ENCODE assay signal across 7 mouse cellular contexts in genomic region chr7:105761813-105762484, GRCm38 (mm10). TPM values are rescaled to one million over a fixed set of nuclear protein-coding genes. Genes with fewer than 3 reads are reported as not detected.
DNase-seq lines count a peak whose midpoint lies in the region; ATAC-seq lines count a peak whose summit lies in the region.

No protein-coding gene starts in this region.

- DNase-seq in hindbrain, embryonic 10.5 days (ENCODE audit: low spot score), result peak; percentile 24
- DNase-seq in R1 (ENCODE audit: low read depth, low spot score), result peak; percentile 63
- peak; percentile 65 for DNase-seq in forebrain, embryonic 11.5 days (ENCODE audit: low spot score)
- no peak for DNase-seq in T-cell, adult 2 months (ENCODE audit: low spot score)

- H3K4me2 ChIP-seq in hindbrain, embryonic 16.5 days (ENCODE audit: low read length), result no peak overlapping the region
- 0 out of 2 replicates have a peak overlapping the region, but pooled peaks have one; percentile 11 for H3K4me2 ChIP-seq in forebrain, embryonic 11.5 days (ENCODE audit: low read depth, low read length, severe bottlenecking)
- 0 out of 2 replicates have a peak overlapping the region, but pooled peaks have one; percentile 3 for H3K4me2 ChIP-seq in midbrain, embryonic 12.5 days (replicated peaks)

- no peak overlapping the region for H3K27ac ChIP-seq in hindbrain, embryonic 10.5 days
- no peak overlapping the region; the same call in 1 of the 2 replicates for H3K27ac ChIP-seq in hindbrain, embryonic 16.5 days (ENCODE audit: low read depth, low read length)
- H3K27ac ChIP-seq in forebrain, embryonic 11.5 days (ENCODE audit: low read depth, low read length), result no peak overlapping the region
- no peak overlapping the region for H3K27ac ChIP-seq in midbrain, embryonic 12.5 days (replicated peaks)

- H3K9ac ChIP-seq in hindbrain, embryonic 16.5 days (ENCODE audit: low read depth, low read length), result no peak overlapping the region
- no peak overlapping the region for H3K9ac ChIP-seq in forebrain, embryonic 11.5 days (ENCODE audit: low read length)
- H3K9ac ChIP-seq in midbrain, embryonic 12.5 days (replicated peaks), result no peak overlapping the region

- peaks cover 51% of the 10 kb centered on the region for H3K27me3 ChIP-seq in hindbrain, embryonic 10.5 days (ENCODE audit: insufficient read depth, poor library complexity, severe bottlenecking)
- H3K27me3 ChIP-seq in hindbrain, embryonic 16.5 days (replicated peaks; ENCODE audit: control insufficient read depth, insufficient read depth, low read length), result no peaks in the 10 kb centered on the region
- H3K27me3 ChIP-seq in forebrain, embryonic 11.5 days (ENCODE audit: control insufficient read depth, insufficient read depth, low read length), result peaks cover 24% of the 10 kb centered on the region
- peaks cover 45% of the 10 kb centered on the region for H3K27me3 ChIP-seq in midbrain, embryonic 12.5 days

- peaks cover 21% of the 10 kb centered on the region for H3K4me1 ChIP-seq in hindbrain, embryonic 10.5 days (replicated peaks)
- no peaks in the 10 kb centered on the region; the same call in 1 of the 2 replicates for H3K4me1 ChIP-seq in hindbrain, embryonic 16.5 days (ENCODE audit: control insufficient read depth, insufficient read depth, low read depth, low read length)
- no peaks in the 10 kb centered on the region; the same call in 1 of the 2 replicates for H3K4me1 ChIP-seq in forebrain, embryonic 11.5 days (replicated peaks; ENCODE audit: control insufficient read depth, insufficient read depth, low read length)
- no peaks in the 10 kb centered on the region for H3K4me1 ChIP-seq in midbrain, embryonic 12.5 days

- no peak for ATAC-seq in hindbrain, embryonic 16.5 days
- ATAC-seq in forebrain, embryonic 11.5 days (replicated peaks; ENCODE audit: low FRiP score), result peak; percentile 19; the same call in 1 of the 2 replicates
- peak; percentile 4; the same call in 1 of the 2 replicates for ATAC-seq in midbrain, embryonic 12.5 days (ENCODE audit: low FRiP score, low read depth)
- ATAC-seq in inflammation-experienced regulatory T-cells, adult 6 months, result no peak

- H3K36me3 ChIP-seq in hindbrain, embryonic 10.5 days, result peaks cover 99% of the 10 kb centered on the region
- H3K36me3 ChIP-seq in hindbrain, embryonic 16.5 days (ENCODE audit: control insufficient read depth, insufficient read depth, low read length), result peaks cover 74% of the 10 kb centered on the region
- peaks cover 16% of the 10 kb centered on the region for H3K36me3 ChIP-seq in forebrain, embryonic 11.5 days (ENCODE audit: control insufficient read depth, insufficient read depth, low read length)
- peaks cover 94% of the 10 kb centered on the region for H3K36me3 ChIP-seq in midbrain, embryonic 12.5 days

- H3K9me3 ChIP-seq in hindbrain, embryonic 10.5 days, result no peaks in the 10 kb centered on the region
- no peaks in the 10 kb centered on the region for H3K9me3 ChIP-seq in hindbrain, embryonic 16.5 days (ENCODE audit: control insufficient read depth, low read length)
- no peaks in the 10 kb centered on the region for H3K9me3 ChIP-seq in forebrain, embryonic 11.5 days (ENCODE audit: control insufficient read depth, low read length)
- no peaks in the 10 kb centered on the region for H3K9me3 ChIP-seq in midbrain, embryonic 12.5 days

- H3K4me3 ChIP-seq in hindbrain, embryonic 10.5 days, result peak overlapping the region; percentile 39
- no peak overlapping the region for H3K4me3 ChIP-seq in hindbrain, embryonic 16.5 days (ENCODE audit: low read length)
- no peak overlapping the region for H3K4me3 ChIP-seq in forebrain, embryonic 11.5 days (ENCODE audit: low read depth, low read length)
- no peak overlapping the region for H3K4me3 ChIP-seq in midbrain, embryonic 12.5 days

- 15% methylated on average over 51 of the region's 51 CpGs for WGBS in hindbrain, embryonic 10.5 days
- WGBS in hindbrain, embryonic 16.5 days, result 26% methylated on average over 51 of the region's 51 CpGs
- WGBS in forebrain, embryonic 11.5 days, result 14% methylated on average over 51 of the region's 51 CpGs
- WGBS in midbrain, embryonic 12.5 days, result 18% methylated on average over 51 of the region's 51 CpGs

RNA-seq across cellular contexts. Expression of gene Tpp1, which starts 9.9 kb away (rescaled TPM):
- polyA plus RNA-seq in hindbrain, embryonic 10.5 days (2016; fragmentation: Nextera tagmentation; extraction: Ambion mirVana), result 57.8 and 59.2 TPM in 2 replicates
- 56.1 and 58.1 TPM in 2 replicates for polyA plus RNA-seq in hindbrain, embryonic 16.5 days (2015; fragmentation: Nextera tagmentation; extraction: Ambion mirVana)
- 53.9 and 62.7 TPM in 2 replicates for polyA plus RNA-seq in forebrain, embryonic 11.5 days (2014; fragmentation: Nextera tagmentation; extraction: Ambion mirVana)
- 44.4 and 56.7 TPM in 2 replicates for polyA plus RNA-seq in midbrain, embryonic 12.5 days (2016; fragmentation: Nextera tagmentation; extraction: Ambion mirVana)
- polyA plus RNA-seq in inflammation-experienced regulatory T-cells, adult 6 months (2017; shearing (Covaris generic)), result 100 to 1,000 TPM in 2 of 3 experiments, 10 to 100 TPM in 1; 92.5 to 132 (median 131) TPM

RNA-seq across cellular contexts. Expression of gene Taf10, which starts 17.8 kb away (rescaled TPM):
- polyA plus RNA-seq in hindbrain, embryonic 10.5 days (2016; fragmentation: Nextera tagmentation; extraction: Ambion mirVana), result 177 and 188 TPM in 2 replicates
- polyA plus RNA-seq in hindbrain, embryonic 16.5 days (2015; fragmentation: Nextera tagmentation; extraction: Ambion mirVana), result 87.5 and 91.0 TPM in 2 replicates
- polyA plus RNA-seq in forebrain, embryonic 11.5 days (2014; fragmentation: Nextera tagmentation; extraction: Ambion mirVana), result 196 and 204 TPM in 2 replicates
- 164 and 185 TPM in 2 replicates for polyA plus RNA-seq in midbrain, embryonic 12.5 days (2016; fragmentation: Nextera tagmentation; extraction: Ambion mirVana)
- polyA plus RNA-seq in inflammation-experienced regulatory T-cells, adult 6 months (2017; shearing (Covaris generic)), result 10 to 100 TPM; 12.4 to 25.1 (median 14.3) TPM

RNA-seq across cellular contexts. Expression of gene Rrp8, which starts 24.8 kb away (rescaled TPM):
- polyA plus RNA-seq in hindbrain, embryonic 10.5 days (2016; fragmentation: Nextera tagmentation; extraction: Ambion mirVana), result 33.6 and 36.2 TPM in 2 replicates
- 26.3 and 26.4 TPM in 2 replicates for polyA plus RNA-seq in hindbrain, embryonic 16.5 days (2015; fragmentation: Nextera tagmentation; extraction: Ambion mirVana)
- polyA plus RNA-seq in forebrain, embryonic 11.5 days (2014; fragmentation: Nextera tagmentation; extraction: Ambion mirVana), result 40.6 and 41.4 TPM in 2 replicates
- polyA plus RNA-seq in midbrain, embryonic 12.5 days (2016; fragmentation: Nextera tagmentation; extraction: Ambion mirVana), result 40.1 and 41.7 TPM in 2 replicates
- polyA plus RNA-seq in inflammation-experienced regulatory T-cells, adult 6 months (2017; shearing (Covaris generic)), result 10 to 100 TPM; 14.9 to 21.8 (median 19.9) TPM

RNA-seq across cellular contexts. Expression of gene Dchs1, which starts 25.5 kb away (rescaled TPM):
- polyA plus RNA-seq in hindbrain, embryonic 10.5 days (2016; fragmentation: Nextera tagmentation; extraction: Ambion mirVana), result 9.3 and 13.4 TPM in 2 replicates
- 9.8 and 12.3 TPM in 2 replicates for polyA plus RNA-seq in hindbrain, embryonic 16.5 days (2015; fragmentation: Nextera tagmentation; extraction: Ambion mirVana)
- polyA plus RNA-seq in forebrain, embryonic 11.5 days (2014; fragmentation: Nextera tagmentation; extraction: Ambion mirVana), result 21.3 and 21.4 TPM in 2 replicates
- 22.0 and 23.9 TPM in 2 replicates for polyA plus RNA-seq in midbrain, embryonic 12.5 days (2016; fragmentation: Nextera tagmentation; extraction: Ambion mirVana)
- polyA plus RNA-seq in inflammation-experienced regulatory T-cells, adult 6 months (2017; shearing (Covaris generic)), result under 1 TPM in 1 of 3 experiments, not detected in 2; 0.08 TPM

RNA-seq across cellular contexts. Expression of gene Ilk, which starts 25.6 kb away (rescaled TPM):
- polyA plus RNA-seq in hindbrain, embryonic 10.5 days (2016; fragmentation: Nextera tagmentation; extraction: Ambion mirVana), result 234 and 240 TPM in 2 replicates
- 172 and 211 TPM in 2 replicates for polyA plus RNA-seq in hindbrain, embryonic 16.5 days (2015; fragmentation: Nextera tagmentation; extraction: Ambion mirVana)
- 221 and 242 TPM in 2 replicates for polyA plus RNA-seq in forebrain, embryonic 11.5 days (2014; fragmentation: Nextera tagmentation; extraction: Ambion mirVana)
- 200 and 212 TPM in 2 replicates for polyA plus RNA-seq in midbrain, embryonic 12.5 days (2016; fragmentation: Nextera tagmentation; extraction: Ambion mirVana)
- polyA plus RNA-seq in inflammation-experienced regulatory T-cells, adult 6 months (2017; shearing (Covaris generic)), result 100 to 1,000 TPM; 152 to 175 (median 153) TPM

Comparison
In these comparisons a context has a peak if more than half of its experiments do, and no peak if none do; other contexts are left out.
1. ATAC-seq: peak in forebrain, embryonic 11.5 days (single experiment) and midbrain, embryonic 12.5 days (single experiment); none in hindbrain, embryonic 16.5 days (single experiment) and inflammation-experienced regulatory T-cells, adult 6 months (single experiment).